Mouse (Mus musculus) kidney, adult 11 months (tissue): ENCODE measurements around the gene Ankrd34b.

Source experiments
- DNase-seq: peaks from one replicate; pipeline ENCODE4 v3.0.0; 2022

Gene Ankrd34b

DNA sequence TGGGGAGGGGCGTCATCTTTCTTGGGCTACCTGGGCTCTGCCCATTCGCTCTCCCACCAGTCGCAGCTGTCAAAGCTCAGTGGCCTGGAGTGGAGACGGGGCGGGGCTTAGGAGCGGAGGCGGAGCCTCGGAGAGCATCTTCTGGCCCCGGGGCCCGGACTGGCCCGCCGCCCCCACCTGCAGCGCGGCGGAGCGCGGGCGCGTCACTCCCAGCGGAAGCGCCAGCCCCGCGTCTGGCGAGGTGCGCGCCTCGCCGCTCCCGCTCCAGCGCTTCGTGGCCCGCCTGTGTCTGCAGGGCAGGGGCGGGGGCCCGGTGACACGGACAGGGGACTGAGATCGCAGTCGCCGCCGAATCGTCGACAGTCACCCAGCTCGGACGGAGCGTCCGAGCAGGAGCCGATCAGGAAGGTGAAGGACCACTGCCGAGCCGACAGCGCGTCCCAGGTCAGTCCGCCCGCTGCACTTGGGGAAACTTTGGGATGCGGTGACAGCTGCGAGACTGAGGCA is at the start of gene Ankrd34b:
Gene Ankrd34b, plus strand, starts transcription at position 139 of the 507 bp plus-strand sequence.
- DNase-seq = peak; percentile 18

DNA sequence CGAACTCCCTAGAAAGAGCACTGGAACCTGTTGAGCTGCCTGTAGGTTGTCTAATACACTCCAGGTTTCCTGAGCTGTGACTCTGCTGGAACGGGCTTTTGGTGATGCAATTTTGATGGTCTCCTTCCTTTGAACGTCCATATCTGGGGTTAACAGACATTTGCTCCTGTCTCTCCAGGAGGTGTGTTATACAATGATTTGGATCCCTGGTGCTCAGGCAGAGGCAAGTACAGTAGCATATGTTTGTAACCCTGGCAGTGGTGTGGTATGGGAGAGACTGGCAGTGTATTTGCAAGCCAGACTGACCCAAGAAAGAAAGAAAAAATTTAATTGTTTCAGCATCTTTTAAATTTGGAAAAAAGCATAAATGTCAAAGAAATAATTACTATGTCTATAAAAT is 38.3 kb upstream of the Ankrd34b start:
- DNase-seq = no peak

DNA sequence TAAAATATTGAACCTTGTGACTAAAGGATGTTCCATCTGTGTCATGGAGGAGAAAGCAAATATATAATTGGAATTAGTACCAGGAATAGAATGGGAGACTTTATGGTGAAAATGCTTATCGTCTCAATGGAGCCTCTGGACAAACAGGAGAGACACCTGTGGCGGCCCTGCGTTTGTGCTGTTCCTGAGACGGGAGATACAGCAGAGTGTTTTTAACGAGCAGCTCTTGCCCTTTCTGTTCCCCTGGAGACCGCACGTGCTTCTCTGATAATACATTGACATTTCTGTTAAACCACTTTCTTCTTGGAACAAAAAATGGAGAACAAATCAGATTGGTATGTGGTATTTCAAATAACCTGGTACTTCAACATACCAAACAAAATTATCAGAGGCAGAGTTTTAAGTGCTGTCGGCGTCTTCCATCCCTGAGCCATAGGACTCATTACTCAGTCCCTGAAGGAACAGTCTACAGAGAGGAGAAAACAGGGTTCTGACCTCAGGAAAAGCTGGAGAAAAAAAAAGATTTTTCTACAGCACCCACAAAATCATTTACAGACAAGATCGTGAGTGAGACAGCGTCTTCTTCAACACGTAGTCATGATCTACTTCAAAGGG is 32.5 kb upstream of the Ankrd34b start:
- DNase-seq = no peak

DNA sequence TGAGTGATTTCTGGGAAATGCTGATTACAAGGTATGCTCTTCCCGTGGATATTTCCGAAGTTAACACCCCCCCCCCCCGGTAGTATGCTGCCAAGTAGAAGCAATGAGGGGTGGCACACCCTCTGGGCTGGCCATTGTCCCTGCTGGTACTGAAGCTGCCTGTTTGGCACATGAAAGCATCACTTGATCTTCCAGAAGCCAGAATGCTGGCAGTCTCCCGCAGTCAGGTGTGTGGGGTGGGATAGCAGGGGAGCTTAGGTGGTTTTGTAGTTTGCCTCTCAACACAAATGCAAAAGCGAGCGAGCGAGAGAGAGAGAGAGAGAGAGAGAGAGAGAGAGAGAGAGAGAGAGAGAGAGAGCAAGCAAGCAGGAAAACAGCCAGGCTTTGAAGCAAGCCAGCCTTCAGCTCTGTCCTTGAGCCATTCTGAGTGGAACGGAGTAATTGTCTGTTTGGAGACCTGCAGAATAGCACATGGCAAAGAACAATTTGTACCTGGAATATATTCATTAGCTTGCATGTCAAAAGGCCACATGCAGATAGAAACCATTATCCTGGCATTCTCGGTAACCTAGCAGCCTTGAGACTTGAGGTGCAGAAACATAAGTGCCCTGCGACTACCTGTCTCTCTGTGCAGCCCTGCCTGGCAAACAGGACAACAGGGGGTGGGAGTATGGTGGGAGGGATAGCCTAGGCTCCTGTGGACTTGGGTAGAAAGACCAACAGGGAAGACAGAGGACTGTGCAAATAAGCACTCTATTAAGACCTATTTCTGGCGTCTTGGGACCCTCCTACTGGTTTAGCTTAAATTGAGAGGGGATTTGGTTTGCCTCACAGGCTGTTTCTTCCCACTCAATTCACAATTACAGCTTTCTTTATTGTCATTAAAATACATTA is 27.0 kb upstream of the Ankrd34b start:
- DNase-seq = no peak

DNA sequence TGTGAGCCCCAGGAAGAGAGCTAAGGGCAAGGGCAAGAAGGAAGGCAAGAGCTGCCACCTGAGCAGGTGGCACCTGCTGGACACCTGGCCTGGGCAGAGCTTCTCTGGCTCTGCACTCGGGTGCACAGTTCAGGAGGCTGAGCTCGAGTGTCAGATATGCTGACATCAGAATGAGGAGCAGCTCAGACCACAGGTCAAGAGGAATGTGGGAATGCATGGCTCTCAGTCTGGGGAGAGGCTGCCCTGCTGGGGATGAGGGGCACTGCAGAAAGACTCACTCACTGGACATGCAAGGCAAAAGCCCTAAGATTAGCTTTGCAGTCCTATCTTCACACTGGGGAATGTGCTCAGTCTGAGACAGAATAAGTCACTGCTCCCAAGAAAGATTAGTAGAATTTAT is 23.6 kb upstream of the Ankrd34b start:
- DNase-seq = peak; percentile 38

DNA sequence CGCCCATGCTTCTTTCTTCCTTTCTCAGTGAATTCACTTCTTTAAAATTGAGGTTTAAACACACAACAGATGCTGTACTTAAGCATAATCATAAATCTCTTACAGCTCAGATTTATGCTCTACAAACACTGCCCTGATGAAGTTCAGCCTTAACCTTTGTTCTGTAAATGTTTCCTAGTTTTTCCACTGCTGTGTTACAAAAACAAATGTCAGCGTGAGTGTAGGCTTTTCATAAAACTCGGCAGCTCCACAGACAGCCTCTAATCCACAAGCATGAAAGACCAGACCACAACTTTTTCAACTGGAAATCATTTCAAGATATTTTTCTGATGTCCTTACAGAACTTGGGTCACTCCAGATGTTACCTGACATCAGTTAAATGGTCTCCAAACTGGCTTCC is 22.2 kb upstream of the Ankrd34b start:
- no peak for DNase-seq

DNA sequence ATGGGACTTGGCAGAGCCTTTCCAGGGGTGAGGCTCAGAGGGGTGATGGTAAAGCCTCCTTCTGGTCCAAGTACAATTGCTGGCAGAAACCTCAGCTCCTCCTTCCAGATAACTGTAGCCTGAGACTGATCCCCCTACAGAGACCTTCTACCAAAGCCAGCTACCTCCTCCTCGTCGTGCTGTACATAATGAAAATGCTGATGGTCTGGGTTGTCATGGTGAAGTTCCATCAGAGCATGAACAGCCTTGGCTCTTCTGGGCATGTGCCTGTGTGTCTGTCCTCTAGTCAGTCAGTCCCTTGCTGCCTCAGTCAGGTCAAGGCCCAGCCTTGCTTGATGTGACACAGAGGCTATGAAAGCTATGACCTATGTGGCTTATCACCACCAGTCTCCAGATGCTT is 15.2 kb upstream of the Ankrd34b start:
- DNase-seq = no peak

DNA sequence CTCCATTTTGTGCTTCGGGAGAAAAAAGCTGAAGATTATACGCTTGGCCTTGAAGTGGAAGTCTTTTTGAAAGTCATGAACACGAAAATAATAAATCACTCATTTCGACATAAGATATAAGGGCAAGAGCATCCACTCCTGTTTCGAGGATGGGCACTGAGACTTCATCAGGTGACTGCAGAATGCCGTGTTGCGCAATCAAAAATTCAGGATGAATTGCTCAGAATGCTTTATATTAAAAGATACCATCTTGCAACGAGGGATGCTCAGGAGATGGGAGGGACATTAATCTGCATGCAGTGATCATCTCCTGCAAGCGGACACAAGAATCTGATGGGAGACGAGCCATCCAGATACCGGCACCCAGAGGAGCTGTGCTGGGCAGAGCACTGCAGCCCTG is 6.1 kb upstream of the Ankrd34b start:
- no peak for DNase-seq

DNA sequence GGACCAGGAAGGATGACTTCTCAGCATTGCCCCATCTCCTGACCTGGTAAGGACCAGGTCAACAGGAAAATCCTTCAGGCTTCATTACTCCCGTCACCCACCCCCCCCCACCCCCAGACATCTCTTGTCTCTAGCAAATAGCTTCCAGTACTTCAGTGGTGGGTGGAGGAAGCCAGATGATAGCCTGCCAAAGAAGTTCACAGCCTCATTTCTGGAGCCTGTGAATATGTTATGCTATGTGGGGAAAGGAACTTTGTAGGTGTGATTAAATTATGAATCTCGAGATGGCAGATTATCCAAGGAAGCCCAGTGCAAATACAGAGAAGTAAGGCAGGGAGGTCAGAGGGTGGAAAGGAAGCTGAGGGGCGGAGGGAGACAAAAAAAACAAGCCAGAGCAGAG is 2.0 kb upstream of the Ankrd34b start:
- DNase-seq = no peak

DNA sequence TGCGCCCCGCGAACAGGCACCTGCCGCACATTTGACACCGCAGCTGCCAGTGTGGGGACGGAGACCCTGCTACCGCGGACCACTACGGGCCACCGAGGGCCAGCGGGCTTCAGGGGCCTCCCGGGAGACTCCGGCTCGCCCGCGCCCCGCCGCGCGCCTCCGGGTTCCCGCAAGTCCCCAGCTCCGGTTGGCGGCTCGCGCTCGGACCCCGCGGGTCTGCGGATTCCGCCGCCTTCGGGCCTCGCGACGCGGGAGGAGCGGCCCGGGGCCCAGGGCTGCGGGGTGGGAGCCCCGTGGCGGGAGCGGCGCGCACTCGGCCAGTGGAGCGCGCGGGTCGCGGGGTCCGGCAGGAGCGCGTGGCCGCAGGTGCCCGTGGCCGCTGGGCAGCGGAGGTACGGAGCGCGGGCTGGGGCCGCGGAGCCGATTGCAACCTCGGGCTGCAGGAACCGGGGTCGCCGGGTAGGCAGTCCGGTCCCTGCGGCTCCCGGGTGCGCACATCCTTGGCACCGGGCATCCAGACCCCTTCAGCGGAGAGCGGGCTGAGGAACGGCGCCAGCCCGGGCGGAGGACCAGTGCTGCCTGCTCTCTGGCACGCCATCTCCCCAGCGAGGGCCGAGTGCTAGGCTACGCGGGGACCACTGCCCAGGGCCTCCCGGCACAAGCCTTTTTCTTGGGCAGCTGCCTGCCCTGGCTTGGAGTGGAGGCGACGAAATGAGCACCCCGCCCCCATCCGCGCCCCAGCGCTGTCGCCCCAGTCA is 777 bp downstream of the Ankrd34b start:
- DNase-seq = no peak

DNA sequence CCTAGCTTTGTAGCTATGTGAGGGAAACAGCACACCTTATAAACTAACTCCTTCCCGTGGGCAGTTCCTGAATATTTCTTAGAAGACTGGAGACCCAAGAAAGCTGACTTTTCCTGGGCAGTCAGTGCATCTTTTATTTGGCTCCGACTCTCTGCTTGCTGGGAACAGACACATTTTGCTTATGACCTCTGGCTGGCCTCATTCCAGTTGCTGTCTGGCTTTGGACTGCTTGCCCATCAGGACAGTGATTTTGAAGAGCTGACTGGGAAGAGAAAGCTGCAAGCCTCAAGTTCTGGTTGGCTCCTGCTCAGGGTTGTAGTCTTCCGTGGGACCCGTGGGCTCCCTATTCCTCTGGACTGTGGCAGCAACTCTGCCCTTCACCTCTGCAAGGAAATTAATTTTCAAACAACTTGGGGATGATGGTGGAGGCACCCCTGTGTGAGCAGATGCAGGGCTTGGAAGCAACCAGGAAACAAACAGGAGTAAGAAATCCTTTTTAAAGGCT is 1.7 kb downstream of the Ankrd34b start:
- no peak for DNase-seq

DNA sequence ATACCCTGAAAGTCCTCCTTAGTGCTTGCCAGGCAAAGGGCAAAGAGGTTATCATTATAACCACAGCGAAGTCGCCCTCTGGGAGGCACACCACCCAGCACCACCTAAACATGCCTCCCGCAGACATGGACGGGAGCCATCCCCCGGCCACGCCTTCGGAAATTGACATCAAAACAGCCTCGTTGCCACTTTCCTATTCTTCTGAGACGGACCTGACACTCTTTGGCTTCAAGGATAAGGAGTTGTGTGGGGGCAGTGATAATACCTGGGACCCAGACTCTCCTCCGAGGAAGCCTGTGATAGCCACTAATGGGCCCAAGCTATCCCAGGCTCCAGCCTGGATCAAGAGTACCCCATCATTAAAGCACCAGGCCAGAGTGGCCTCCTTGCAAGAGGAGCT is 13.0 kb downstream of the Ankrd34b start:
- no peak for DNase-seq

DNA sequence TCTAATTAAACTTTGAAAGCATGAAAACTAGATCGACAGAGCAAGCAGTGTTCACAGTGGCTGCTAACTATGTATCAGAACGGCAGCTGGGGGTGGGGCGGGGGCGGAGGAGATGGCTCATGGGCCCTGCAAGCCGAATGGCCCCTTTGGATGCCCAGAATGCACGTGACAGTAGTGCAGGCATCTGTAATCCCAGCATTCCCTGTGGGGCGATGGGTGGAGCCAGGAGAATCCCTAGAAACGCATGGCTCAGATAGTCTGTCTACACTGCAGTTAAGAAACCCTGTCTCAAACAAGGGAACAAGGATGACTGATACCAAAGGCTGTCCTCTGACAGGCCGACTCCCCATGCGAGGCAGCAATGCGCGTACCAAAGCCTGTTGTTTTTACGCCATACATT is 14.6 kb downstream of the Ankrd34b start:
- no peak for DNase-seq

DNA sequence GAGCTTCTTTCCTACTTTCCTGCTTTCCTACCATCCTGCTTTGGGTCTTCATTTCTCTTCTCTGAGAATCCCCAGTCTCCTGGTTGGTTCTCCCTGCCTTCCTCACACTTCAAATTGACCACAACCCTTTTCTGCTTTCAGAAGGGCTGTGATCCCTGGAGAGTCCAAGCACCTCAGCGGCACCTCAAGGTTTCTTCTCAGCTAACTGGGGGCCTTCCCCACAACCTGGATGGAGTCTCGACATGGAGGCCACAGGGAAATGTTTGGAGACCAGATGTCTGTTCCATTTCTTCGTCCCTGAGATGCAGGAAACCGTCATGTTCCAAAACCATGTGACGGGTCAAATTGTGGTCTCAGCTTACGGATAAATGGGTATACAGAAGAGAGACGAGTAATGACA is 21.2 kb downstream of the Ankrd34b start:
- no peak for DNase-seq

DNA sequence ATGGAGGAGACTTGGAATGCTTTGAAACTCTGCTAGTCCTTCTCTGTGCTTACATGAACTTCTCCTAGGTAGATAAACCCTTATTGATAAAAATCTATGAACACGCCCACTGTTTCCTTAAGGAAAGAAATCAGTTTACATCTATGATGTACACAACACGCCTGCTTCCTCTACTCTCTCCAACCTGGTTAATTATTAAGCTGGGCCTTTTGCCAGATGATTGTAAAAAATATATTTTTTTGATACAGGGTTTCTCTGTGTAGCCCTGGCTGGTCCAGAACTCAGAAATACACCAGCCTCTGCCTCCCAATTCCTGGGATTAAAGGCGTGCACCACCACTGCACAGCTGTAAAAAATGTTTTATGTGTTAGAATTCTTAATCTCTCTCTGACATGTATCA is 39.0 kb downstream of the Ankrd34b start:
- DNase-seq = no peak

DNA sequence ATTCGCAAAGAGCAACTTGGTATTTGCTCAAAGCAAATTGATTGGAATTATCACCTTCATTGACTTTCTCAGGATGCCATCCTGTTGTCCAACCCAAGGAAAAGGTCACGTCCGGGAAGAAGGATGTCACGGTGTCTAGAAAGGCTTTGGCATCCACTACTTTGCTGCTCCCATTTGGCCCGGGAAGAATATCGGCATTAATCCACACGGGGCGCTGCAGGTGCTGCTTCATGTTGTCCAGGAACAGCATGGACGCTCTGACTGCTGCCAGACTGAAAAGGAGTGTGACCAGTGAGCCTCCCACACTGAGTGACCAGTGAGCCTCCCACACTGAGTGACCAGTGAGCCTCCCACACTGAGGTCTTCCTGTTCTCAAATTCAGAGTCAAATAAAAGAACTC is 42.2 kb downstream of the Ankrd34b start:
- DNase-seq = no peak

DNA sequence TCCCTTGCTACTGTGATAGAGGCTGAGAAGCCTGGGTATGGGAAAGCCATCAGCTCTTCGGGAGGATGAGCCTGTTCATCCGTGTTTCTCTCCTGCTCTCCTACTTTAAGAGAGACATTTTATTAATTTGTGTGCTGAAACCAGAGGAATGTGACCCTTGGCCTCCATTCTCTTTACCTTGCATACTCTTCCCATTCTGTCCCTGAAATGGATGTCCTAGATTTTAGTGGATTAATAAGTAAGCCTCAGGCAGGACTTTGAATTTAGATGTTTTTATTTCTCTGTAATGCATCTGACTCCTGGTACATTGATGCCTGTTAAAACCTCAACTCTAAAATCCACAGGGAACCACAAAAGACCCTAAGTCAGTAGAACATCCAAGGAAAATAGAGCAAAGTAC is 43.7 kb downstream of the Ankrd34b start:
- DNase-seq = peak; percentile 36

DNA sequence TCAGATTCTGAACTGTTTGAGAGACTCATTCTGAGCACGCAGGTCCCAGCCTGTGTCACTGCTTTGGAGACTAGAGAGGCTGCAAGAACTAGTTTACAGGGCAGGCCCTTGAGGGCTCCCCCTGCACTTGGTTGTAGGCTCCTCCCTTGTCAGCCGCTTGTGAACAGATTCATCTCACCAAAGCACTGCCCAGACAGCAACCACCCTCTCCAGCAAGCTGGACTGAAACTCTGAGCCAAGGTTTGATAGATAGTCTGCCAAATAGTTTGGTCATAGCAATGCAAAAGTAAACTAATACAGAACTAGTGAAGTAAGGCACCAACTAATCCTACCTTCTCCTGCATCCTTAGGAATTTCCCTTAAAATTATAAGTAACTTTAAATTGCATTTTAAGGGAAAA is 44.5 kb downstream of the Ankrd34b start:
- DNase-seq = peak; percentile 23

DNA sequence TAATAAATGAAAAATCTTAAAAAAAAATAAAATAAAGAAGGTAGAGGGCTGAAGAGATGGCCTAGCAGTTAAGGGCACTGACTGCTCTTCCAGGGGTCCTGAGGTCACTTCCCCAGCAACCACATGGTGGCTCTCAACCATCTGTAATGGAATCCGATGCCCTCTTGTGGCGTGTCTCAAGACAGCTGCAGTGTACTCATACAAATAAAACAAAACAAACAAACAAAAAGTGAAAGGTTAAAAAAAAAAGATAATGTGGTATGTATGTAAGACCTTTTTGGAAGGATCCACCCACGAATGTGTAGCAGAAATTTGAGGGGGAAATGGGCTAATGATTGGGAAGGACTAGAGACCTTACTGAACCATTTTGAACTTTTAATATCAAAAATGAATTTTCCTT is 57.7 kb downstream of the Ankrd34b start:
- peak; percentile 59 for DNase-seq

DNA sequence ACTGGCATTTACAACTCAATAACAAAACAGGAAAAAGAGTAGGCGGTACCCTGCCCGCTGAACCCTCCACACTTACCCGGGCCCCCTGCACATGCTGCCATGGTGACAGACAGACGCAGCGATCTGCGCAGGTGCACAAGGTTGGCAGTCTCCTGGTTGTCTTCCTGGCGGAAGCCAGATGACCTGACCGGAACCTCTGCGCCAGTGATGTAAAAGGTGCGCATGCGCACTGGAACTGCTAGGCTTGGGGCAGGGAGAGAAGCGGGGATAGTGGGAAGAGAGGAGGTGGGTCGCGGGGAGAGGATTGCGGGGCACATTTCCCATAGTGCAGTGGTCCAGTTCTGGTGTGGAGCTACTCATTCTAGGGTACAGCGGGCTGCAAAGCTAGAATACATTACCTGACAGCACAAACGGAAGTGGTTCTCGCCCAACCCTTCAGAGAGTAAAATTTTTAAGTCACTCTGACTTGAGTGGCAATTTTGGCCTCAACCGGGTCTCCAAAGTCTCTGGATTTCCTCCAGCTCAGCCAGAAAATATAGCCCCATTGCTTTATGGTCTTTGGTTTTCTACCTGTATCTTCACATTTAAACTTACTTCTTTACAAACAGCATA is 58.3 kb downstream of the Ankrd34b start, which contains the start of gene Fam151b:
Gene Fam151b, minus strand, starts transcription at position 164 of the 612 bp plus-strand sequence.
- DNase-seq = peak; percentile 95

DNA sequence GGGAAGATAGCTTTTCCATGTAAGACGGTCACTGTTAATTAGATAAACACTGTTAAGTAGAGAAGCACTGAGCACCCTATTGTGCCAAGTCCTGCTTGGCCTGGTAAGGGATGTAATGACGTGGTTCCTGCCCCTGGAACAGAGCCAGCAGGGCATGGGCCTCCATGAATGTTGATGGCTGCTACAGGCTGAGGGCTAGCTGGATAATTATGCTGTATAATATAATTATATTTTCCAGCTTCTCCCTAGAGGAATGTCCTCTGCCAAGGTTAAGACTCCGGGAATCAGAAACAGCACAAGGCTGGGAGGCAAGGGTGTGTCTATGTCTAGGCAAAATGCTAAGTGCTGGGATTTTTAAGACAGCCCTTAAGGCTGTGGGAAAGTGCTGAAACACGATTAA is 65.1 kb downstream of the Ankrd34b start:
- DNase-seq = peak; percentile 42
